Mouse (Mus musculus): ENCODE data around the gene Phf20. TPM values are rescaled to one million over a fixed set of nuclear protein-coding genes. Genes with fewer than 3 reads are reported as not detected.

Phf20 gene
- polyA plus RNA-seq, 1 experiment, result 39.4 TPM

DNA sequence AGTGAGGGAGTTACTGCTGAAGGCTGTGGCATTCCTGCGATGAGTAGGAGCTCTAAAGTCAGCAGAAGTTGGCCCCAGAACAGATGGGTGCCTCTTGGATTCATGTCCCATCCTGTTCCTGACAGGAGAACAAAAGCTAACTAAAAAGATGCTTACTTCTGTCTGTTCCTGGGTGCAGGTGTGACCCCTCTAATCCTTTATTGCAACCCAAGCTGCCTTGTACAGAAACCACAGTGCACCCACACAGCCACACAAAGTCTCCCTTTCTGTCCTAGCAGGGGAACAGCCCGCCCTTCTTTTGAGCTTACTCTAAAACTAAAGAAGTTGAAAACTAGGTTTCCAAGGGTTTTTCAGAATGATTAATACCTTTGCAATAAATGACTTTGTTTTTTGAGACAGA is 92.0 kb downstream of the Phf20 start:
- TF ChIP-seq CTCF (IDR thresholded peaks at IDR 0.05; ENCODE audit: borderline replicate concordance, insufficient read depth, low read length) (no peak), POLR2A (IDR thresholded peaks at IDR 0.05; ENCODE audit: low read depth, low read length) (no peak)
- Histone ChIP-seq H3K27ac (ENCODE audit: insufficient read depth, low read length) (no peak overlapping the region), H3K4me3 (ENCODE audit: insufficient read depth, low read length) (no peak overlapping the region), H3K4me1 (ENCODE audit: control insufficient read depth, insufficient read depth, low read length) (no peaks in the 10 kb centered on the region)

- H3K27ac ChIP-seq (ENCODE audit: insufficient read depth, low read length), result no peak overlapping the region
- TF ChIP-seq POLR2A (IDR thresholded peaks at IDR 0.05; ENCODE audit: low read depth, low read length), result no peak
- no peak for TF ChIP-seq CTCF (IDR thresholded peaks at IDR 0.05; ENCODE audit: borderline replicate concordance, insufficient read depth, low read length)
- H3K4me1 ChIP-seq (ENCODE audit: control insufficient read depth, insufficient read depth, low read length), result no peaks in the 10 kb centered on the region
- no peak overlapping the region for H3K4me3 ChIP-seq (ENCODE audit: insufficient read depth, low read length)
Measured at GRCm38 (mm10) chr2:156289552-156290160, 93.4 kb downstream of the Phf20 start.

DNA sequence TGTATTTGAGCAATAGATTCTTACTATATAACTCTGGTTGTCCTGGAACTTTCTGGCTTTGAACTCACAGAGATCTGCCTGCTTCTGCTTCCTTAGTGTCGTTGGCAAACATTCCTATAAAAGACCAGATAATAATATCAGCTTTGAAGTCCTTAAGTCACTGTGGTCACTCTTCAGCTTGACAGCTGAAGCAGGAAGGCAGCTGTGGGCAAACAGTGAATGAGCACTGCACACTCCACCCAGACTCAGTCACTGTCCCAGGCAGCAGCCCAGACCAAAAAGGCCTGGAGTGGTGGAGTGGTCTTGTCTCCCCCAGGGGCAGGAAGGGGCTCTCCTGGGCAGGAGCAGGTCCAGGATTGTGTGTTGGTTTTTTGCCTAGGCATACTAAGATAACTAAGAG is 95.7 kb downstream of the Phf20 start:
- H3K27ac ChIP-seq (ENCODE audit: insufficient read depth, low read length), result no peak overlapping the region
- no peak overlapping the region for H3K4me3 ChIP-seq (ENCODE audit: insufficient read depth, low read length)
- no peak for TF ChIP-seq CTCF (IDR thresholded peaks at IDR 0.05; ENCODE audit: borderline replicate concordance, insufficient read depth, low read length)
- no peak for TF ChIP-seq POLR2A (IDR thresholded peaks at IDR 0.05; ENCODE audit: low read depth, low read length)
- H3K4me1 ChIP-seq (ENCODE audit: control insufficient read depth, insufficient read depth, low read length), result no peaks in the 10 kb centered on the region

- Histone ChIP-seq H3K4me1 (ENCODE audit: control insufficient read depth, insufficient read depth, low read length) (no peaks in the 10 kb centered on the region), H3K27ac (ENCODE audit: insufficient read depth, low read length) (no peak overlapping the region), H3K4me3 (ENCODE audit: insufficient read depth, low read length) (no peak overlapping the region)
- no peak for TF ChIP-seq CTCF (IDR thresholded peaks at IDR 0.05; ENCODE audit: borderline replicate concordance, insufficient read depth, low read length)
- TF ChIP-seq POLR2A (IDR thresholded peaks at IDR 0.05; ENCODE audit: low read depth, low read length), result no peak
Measured at GRCm38 (mm10) chr2:156295601-156296063, 99.4 kb downstream of the Phf20 start.

DNA sequence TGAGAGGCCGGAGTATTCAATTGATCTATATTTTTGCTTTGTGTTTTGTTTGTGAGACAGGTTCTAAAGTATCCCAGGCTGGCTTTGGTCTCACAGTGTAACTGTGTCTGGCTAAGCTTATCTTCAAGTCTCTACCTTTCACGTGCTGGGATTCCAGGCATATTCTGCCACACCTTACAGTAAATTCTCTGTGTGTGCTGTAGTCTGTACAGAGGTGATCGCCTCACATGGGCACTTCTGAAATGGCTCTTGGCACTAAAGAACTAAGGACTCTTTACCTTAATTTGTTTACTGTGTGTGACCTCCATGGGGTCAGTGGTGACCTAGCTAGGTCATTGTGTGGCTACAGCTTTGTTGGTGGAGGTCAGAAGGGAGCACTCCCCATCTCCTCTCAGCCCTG is 99.9 kb downstream of the Phf20 start:
- Histone ChIP-seq H3K27ac (ENCODE audit: insufficient read depth, low read length) (no peak overlapping the region), H3K4me3 (ENCODE audit: insufficient read depth, low read length) (no peak overlapping the region), H3K4me1 (ENCODE audit: control insufficient read depth, insufficient read depth, low read length) (no peaks in the 10 kb centered on the region)
- TF ChIP-seq POLR2A (IDR thresholded peaks at IDR 0.05; ENCODE audit: low read depth, low read length), result no peak
- no peak for TF ChIP-seq CTCF (IDR thresholded peaks at IDR 0.05; ENCODE audit: borderline replicate concordance, insufficient read depth, low read length)

- TF ChIP-seq CTCF (IDR thresholded peaks at IDR 0.05; ENCODE audit: borderline replicate concordance, insufficient read depth, low read length), result no peak
- TF ChIP-seq POLR2A (IDR thresholded peaks at IDR 0.05; ENCODE audit: low read depth, low read length), result no peak
- H3K27ac ChIP-seq (ENCODE audit: insufficient read depth, low read length), result no peak overlapping the region
- no peak overlapping the region for H3K4me3 ChIP-seq (ENCODE audit: insufficient read depth, low read length)
- no peaks in the 10 kb centered on the region for H3K4me1 ChIP-seq (ENCODE audit: control insufficient read depth, insufficient read depth, low read length)
Measured at GRCm38 (mm10) chr2:156297653-156298052, 101.4 kb downstream of the Phf20 start.

GRCm38 (mm10) chr2:156298458-156298857 is 102.2 kb downstream of the Phf20 start:
- H3K27ac ChIP-seq (ENCODE audit: insufficient read depth, low read length), result no peak overlapping the region
- H3K4me3 ChIP-seq (ENCODE audit: insufficient read depth, low read length), result no peak overlapping the region
- TF ChIP-seq POLR2A (IDR thresholded peaks at IDR 0.05; ENCODE audit: low read depth, low read length) (no peak), CTCF (IDR thresholded peaks at IDR 0.05; ENCODE audit: borderline replicate concordance, insufficient read depth, low read length) (no peak)
- H3K4me1 ChIP-seq (ENCODE audit: control insufficient read depth, insufficient read depth, low read length), result no peaks in the 10 kb centered on the region

DNA sequence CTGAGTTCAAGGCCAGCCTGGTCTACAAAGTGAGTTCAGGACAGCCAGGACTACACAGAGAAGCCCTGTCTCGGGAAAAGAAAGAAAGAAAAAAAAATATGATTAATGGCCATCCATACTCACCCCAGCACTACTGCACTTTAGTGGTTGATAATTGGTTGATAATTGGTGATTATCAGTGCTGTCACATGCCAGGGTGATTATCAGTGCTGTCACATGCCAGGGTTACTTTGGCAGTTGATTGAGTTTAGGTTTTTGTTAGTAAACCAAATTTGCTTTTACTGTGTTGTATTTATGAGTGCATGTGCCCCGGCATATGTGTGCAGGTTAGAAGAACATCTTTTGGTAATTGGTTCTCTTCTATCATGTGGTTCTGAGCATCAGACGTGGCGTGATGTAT is 105.8 kb downstream of the Phf20 start:
- TF ChIP-seq CTCF (IDR thresholded peaks at IDR 0.05; ENCODE audit: borderline replicate concordance, insufficient read depth, low read length) (no peak), POLR2A (IDR thresholded peaks at IDR 0.05; ENCODE audit: low read depth, low read length) (no peak)
- no peak overlapping the region for H3K27ac ChIP-seq (ENCODE audit: insufficient read depth, low read length)
- no peaks in the 10 kb centered on the region for H3K4me1 ChIP-seq (ENCODE audit: control insufficient read depth, insufficient read depth, low read length)
- no peak overlapping the region for H3K4me3 ChIP-seq (ENCODE audit: insufficient read depth, low read length)

- Histone ChIP-seq H3K4me1 (ENCODE audit: control insufficient read depth, insufficient read depth, low read length) (no peaks in the 10 kb centered on the region), H3K4me3 (ENCODE audit: insufficient read depth, low read length) (no peak overlapping the region), H3K27ac (ENCODE audit: insufficient read depth, low read length) (no peak overlapping the region)
- no peak for TF ChIP-seq POLR2A (IDR thresholded peaks at IDR 0.05; ENCODE audit: low read depth, low read length)
- no peak for TF ChIP-seq CTCF (IDR thresholded peaks at IDR 0.05; ENCODE audit: borderline replicate concordance, insufficient read depth, low read length)
Measured at GRCm38 (mm10) chr2:156304351-156304750, 108.1 kb downstream of the Phf20 start.

GRCm38 (mm10) chr2:156305818-156306217 is 109.6 kb downstream of the Phf20 start:
- TF ChIP-seq CTCF (IDR thresholded peaks at IDR 0.05; ENCODE audit: borderline replicate concordance, insufficient read depth, low read length) (no peak), POLR2A (IDR thresholded peaks at IDR 0.05; ENCODE audit: low read depth, low read length) (no peak)
- H3K27ac ChIP-seq (ENCODE audit: insufficient read depth, low read length), result no peak overlapping the region
- no peaks in the 10 kb centered on the region for H3K4me1 ChIP-seq (ENCODE audit: control insufficient read depth, insufficient read depth, low read length)
- H3K4me3 ChIP-seq (ENCODE audit: insufficient read depth, low read length), result no peak overlapping the region

Data from embryonic fibroblast, embryonic 13.5 days (primary cell).